Mouse (Mus musculus): ENCODE measurements around the gene Slc4a10.

Gene Slc4a10

DNA sequence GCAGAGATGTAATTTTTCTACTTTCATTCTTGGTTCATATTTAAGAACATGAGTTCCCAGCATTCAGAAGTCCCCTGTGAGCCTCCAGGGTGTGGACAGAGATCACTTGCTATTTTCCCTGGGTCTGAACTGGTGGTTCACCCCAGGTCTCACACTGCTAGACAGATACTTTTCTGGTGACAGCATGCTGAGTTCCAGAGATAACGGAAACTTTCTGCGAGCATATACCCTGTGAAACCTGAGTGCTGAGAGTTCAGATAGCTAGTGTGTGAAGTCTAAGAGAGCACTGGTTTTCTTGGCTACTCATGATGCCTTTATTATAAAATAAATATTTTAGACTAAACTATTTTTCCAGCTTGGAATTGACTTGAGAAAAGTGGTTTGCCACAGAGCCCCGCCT is 232.5 kb downstream of the Slc4a10 start:
- DNase-seq (ENCODE audit: low spot score in 2 of 2) = no peak

DNA sequence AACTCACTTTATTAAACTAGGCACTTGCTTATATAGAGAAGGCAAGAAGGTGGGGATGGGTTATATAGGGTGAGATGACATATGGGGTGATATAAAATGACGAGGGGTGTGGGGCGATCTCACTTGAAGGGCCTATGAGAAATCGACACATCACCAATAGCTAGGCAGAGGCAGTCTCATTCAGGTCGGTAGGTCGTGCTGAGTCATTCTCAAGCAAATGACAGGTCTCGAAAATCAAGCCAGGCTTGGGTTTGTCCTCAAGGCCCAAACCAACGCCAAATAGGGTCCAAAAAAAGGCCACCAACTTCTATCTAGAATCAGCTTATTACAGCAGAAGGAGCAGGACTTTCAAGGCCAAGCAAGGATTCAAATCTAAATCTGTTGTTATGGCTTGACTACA is 233.5 kb downstream of the Slc4a10 start:
- no peak for DNase-seq (ENCODE audit: low spot score in 2 of 2)

DNA sequence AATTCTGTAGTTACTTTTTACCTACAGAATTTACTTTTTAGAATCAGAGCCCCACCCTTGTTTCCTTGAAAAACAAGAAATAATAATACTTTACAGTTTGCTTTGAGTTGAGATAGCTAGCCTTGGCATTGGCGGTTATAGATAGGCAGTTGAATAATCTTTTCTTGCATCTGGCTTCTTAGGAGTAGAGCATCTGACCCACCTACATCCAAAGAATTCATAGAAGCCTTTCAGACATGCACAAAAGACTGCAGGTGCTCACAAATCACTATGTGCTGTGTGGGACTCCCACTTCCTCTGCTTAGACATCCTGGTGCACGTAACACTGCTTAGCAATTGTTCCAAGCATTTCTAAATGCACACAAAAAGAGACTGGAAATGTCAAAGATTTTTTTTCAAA is 238.8 kb downstream of the Slc4a10 start:
- DNase-seq (ENCODE audit: low spot score in 2 of 2) = no peak

DNA sequence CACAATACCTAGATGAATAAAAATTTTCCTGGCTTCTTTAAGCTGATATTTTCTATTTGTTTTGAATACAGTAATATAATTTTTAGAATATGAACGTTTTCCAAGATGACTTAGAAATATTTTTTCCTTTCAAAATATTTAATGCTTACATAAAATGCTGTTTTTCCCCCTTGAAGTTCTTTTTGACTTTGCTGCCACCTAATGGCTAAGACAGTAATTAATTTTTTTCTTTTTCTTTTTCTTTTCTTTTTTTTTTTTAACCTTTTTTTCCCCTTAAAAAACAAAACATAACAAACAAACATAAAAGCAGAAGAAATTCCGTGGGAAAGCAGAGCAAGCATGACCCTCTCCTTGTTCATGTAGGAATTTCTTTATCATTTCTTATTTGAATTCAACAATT is 239.6 kb downstream of the Slc4a10 start:
- DNase-seq (ENCODE audit: low spot score in 2 of 2) = no peak

DNA sequence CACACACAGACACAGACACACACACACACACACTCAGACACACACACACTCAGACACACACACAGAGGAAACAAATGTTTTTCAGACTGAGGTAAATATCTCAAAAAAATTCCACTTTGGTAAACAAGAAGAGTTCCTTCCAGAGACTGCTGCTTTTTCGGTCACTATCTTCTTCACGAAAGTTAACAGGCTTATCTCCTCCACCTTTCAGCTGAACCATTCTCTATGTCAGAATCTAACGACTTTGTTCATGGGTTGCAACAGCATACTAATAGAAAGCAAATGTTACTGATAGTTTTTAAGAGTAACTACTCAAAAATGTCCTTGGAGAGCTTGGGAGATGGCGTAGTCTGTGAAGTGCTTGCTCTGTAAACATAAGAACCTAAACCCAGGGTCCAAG is 241.3 kb downstream of the Slc4a10 start:
- no peak for DNase-seq (ENCODE audit: low spot score in 2 of 2)

DNA sequence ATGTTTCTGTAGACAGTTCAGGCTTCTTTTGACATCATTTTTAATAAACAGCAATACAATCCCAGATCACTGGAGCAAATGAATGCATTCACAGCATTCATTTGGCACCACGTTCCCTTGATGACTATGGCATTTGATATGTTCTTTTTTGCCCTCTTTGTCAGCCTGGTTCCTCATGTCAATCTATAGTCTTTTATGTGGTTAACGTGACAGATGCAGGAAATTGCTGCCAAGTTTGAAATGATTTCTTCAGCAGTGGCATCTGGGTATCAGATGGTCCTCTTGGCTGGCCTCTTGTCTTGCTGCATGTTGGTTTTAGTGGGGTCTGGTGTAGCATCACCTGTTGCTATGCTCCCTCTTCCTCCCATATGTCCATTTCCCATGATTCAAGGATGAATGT is 247.6 kb downstream of the Slc4a10 start:
- DNase-seq (ENCODE audit: low spot score in 2 of 2) = no peak

DNA sequence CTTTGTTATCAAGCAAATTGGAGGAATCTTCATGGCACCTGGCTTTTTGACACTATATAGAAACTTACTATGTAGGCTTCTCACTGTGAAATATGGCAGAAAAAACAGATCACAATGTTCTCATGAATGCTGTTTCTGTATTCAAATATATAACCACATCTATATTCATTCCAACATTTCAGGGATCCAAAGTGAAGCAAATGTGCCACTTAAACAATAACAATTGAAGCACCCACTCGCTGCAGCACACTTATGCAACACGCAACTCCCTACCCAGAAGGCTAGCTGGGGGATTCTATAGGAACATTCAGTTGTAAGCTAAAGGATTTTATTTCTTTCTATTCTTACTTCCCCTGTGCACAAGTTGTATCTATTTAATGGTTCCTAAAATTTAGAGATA is 255.5 kb downstream of the Slc4a10 start:
- no peak for DNase-seq (ENCODE audit: low spot score in 2 of 2)

DNA sequence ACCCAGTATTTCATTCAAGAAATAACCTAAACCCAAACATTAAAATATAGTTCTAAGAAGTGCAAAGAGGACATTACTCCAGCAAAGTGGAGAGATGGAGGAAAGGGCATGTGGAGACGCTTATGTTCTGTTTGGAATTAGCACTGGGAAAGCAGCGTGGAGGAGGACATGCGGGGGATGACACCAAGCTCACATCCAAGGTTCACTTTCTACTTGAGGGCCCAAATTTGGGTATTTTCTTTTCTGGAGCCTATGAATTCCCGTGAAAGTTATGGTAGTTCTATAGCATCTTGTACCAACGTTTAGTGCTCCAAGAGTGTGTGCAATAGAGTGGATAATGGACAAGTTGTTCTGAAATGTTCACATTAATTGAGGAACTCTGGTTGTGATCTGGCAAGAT is 260.7 kb downstream of the Slc4a10 start:
- no peak for DNase-seq (ENCODE audit: low spot score in 2 of 2)

DNA sequence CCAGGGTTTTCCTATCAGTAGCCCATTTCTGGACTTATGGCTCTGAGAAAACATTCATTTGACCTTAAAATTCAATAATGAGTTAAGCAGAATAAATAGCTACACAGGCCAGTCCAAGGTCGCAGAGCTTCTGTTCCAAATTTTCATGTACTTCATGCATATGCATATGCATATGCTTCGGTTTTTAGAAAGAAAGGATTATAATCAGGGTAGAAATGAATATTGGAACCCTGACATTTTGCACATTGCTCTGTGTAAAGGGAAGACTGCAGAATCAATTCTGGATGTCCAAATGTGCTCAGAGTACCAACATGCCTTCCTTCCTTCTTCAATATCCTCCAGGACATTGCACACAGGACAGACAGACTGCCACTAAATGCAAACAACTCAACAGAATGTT is 261.2 kb downstream of the Slc4a10 start:
- DNase-seq (ENCODE audit: low spot score in 2 of 2) = no peak

DNA sequence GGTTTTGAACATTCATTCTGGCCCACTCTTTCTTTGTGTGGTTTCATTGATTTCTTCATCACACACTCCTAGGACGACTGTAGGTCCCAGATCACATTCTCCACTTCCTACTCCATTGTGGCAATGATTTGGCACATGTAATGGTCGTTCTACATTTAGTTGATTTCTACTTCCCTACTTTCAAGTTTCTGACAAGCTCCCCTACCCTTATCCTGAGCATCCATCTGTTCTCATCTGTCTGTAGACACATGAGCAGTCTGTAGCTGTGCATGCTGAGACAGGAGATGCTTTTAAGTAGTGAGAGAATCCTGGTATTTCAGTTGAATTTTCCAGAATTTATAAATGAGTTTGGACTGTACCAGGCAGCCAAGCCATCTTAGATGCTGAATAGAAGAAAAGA is 270.7 kb downstream of the Slc4a10 start:
- no peak for DNase-seq (ENCODE audit: low spot score in 2 of 2)

DNA sequence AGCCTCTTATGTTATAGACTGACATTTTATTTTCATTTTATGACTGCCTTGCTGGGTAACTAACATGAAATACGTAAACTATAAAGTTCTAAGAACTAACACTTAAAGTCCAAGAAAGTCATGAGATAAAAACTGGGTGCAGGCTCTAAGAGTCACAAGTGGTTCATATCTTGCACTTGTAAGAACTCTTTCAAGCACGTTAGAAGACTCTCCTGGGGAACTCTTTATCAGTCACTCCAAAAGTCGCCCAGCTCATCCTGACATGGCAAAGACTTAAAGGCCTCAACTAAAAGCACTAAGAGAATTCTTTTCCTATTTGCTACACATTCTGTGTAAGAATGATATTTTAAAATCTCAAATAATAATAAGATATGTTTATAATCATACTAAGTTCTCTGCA is 273.2 kb downstream of the Slc4a10 start:
- DNase-seq (ENCODE audit: low spot score in 2 of 2) = no peak

DNA sequence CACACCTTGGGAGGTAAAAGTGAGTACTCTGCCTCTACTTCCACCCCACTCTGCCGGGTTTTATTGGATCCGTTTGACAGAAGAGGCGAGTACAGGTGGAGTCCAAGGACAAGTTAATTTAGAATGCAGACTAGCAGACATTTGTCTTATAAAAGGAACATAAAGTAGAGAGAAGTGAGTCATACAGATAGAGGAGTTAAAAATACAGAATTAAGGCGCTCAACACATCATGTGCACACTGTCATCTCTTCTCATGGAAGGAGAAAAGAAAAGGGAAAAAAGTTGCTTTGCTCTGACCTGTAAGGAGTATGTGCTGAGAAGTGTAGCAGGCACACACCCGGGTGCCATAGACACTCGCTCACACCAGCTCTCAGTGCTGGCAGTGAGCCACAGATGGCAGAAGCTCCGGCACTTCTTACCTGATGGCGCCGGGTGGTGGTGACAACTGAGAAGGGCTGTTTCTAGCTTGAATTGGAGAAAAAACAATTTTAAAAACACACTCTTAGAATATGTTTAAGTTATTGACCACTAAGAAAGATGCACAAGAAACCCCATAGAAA is 276.9 kb downstream of the Slc4a10 start:
- no peak for DNase-seq (ENCODE audit: low spot score in 2 of 2)

DNA sequence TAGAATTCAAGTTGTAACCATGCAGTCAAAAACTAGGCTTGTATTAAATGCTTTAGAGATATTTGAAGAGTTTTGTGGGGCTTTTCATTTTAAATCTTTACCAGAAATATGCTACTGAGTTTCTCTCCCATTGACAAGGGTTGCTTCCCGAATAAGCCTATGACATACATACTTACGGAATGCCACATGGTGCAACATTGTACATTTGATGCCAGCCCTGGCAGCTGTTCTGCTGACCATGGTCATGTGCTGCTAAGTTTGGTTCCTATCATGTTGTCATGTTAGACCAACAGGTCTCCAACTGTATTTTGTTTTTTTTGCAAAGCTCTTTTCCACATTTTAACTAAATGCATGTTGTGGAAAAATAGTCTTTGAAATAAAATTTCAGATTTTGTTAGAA is 279.1 kb downstream of the Slc4a10 start:
- DNase-seq (ENCODE audit: low spot score in 2 of 2) = no peak

DNA sequence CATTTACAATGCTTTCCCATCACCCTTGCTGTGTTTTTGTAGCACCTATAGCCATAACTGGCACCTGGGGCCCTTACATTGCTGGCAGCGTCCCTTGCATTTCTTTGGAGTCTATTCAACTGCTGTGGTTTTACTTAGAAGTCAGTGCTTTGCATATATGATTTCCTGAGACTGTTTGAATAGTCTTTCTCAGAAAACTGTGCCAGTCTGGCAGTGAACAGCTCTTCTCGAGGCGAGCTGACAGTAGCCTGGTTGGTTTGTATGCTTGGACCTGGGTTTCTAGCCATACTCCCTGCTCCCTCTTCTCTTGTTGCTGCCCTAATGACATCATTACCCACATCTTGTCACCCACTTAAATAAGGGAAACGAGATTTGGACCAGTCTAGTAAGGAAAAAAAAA is 285.7 kb downstream of the Slc4a10 start:
- DNase-seq (ENCODE audit: low spot score in 2 of 2) = no peak

DNA sequence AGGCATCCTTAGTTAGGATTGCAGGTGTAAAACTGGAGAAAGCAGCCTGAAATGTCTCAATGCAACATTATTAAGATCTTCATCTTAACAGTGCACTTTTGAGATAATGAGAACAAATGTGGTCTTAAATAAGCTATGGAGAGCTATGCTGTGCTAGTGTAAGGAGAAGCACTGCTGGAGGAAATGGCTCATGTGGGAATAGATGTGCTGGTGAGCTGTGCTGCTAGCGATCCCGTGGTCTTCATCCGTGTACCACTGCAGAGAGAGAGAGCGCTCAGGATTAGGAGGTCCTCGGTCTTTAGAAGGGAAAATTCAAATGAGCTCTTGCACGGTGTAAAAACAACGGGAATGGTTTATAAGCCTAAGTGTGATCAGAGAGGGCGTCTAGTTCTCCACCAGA is 286.2 kb downstream of the Slc4a10 start:
- no peak for DNase-seq (ENCODE audit: low spot score in 2 of 2)

DNA sequence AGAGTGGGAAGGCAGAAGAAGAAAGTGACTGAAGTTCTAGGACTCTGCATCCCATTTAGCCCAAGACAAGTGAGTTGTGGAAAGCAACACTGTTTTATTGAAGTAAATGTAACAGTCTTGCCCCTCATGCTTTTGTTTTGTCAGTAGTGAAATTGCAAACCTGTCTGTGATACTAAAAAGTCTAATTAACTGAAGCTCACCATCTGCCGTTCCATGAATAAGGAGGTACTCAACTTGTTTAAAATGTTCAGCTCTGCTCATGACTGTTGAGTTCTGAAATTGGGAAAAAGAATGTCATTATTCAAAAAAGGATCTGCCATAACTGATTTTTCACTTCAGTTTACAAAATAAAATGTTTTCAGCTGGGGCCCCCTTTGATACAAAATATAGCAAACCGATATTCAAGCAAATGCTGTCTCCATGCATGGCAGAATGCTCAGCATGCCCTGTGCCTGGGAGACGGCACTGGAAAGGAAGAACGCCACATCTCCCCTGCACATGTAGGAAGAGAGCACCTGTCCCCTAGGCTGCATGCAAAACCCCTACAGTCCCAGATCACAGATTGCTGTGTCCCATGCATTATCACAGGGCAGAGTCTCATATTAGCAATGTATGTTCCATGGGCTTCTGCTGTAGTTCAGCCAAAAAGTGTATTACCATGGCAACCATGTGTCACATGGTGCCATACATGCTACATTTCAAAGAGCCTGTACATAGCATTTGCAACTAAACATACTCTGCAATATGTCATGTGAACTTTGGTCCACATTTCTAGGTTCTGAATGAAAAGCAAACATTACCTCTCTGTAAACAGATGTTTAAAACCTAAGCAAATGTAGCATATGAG is 288.4 kb downstream of the Slc4a10 start:
- no peak for DNase-seq (ENCODE audit: low spot score in 2 of 2)

DNA sequence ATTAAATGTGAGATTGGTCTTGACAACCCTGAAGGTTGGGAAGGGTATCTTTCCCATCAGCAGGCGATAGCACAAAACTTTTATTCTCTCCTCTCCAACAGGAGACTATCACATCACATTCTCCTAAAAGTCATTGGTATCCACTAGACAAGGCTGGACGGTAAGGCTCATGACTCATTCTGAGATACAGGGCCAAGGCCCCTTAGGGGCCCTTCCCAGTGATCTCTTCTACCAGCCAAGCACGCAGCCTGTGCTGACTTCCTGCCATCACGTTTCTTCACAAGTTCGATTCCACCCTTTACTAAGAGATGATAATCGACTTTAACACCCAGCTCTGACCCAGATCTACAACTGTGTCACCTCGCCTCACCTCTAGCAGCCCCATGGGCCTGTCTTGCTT is 290.8 kb downstream of the Slc4a10 start:
- no peak for DNase-seq (ENCODE audit: low spot score in 2 of 2)

DNA sequence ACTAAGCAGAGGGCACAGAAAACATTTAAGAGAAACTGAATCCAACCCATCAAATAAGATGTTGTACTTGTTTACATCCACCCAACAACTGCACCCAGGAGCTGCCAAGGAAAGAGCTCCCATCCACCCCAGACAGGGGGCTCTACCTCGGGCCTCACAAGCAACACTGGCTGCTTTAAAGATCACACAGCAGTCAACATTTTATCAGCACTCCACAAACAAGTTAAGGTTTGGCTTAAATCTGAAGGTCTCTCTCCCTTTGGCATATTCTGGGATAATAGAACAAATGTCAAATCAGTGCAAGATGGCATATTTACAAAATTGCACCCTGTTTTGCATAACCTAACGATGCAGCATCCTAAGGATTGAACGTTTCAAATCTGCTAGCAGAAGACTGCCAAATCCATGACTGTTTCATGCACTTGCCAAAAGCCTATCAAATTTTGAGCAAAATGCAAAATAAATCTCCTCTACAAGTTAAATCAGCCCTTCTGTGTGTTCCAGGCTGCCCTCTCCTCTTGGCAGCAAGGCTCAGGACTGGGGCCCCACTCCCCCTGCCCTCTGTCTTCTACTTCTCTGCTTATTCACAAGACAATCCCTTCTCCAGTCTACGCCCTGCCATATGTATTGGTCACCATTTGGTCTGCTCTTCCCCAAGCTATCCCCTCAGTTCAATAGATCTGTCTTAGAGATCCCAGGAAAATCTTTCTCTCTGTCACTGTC is 293.1 kb downstream of the Slc4a10 start:
- no peak for DNase-seq (ENCODE audit: low spot score in 2 of 2)

DNA sequence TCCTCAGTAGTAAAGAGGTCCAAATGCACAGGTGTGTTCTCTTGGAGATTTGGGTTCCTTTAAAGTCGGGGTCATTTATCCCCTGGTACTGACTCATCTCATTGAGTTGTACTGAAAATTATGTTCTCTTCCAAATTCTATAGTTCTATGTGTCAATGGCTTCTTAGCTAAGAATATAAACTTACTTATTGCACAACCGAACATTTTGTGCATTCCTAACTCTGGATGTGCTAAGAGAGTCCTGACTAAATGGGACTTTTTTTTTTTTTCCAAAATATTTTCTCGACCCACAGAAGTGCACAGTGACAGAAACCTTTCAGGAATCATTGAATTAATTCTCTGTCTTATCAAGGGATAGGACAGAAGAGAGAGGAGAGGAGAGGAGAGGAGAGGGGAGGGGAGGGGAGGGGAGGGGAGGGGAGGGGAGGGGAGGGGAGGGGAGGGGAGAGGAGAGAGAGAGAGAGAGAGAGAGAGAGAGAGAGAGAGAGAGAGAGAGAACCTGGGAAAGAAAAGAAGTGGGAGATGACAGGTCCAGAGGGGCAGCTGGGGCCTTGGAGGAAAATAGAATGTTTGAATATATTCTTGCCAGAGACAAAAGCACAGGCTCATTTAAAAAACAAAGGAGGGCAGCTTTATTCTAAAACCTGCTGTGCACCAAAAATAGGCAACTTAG is 294.9 kb downstream of the Slc4a10 start:
- no peak for DNase-seq (ENCODE audit: low spot score in 2 of 2)

DNA sequence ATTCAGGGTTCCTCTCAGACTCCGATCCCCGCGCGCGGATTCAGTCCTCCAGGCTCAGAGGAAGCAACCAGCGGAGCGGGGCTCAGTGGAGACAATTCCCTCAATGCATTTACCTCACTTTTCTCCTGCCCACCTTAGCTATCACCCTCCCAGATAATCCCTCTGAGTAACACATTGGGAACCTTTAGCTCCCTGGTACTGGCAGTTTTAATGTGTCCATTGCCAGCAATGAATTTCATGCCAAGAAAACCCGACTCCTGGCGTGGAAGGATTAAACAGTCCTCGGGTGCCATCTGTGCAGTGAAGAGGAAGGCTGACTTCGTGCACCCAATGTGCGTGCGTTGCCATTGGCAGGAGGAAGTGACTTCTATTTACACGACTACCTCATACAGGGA is 295.5 kb downstream of the Slc4a10 start:
- DNase-seq (ENCODE audit: low spot score in 2 of 2) = no peak

DNA sequence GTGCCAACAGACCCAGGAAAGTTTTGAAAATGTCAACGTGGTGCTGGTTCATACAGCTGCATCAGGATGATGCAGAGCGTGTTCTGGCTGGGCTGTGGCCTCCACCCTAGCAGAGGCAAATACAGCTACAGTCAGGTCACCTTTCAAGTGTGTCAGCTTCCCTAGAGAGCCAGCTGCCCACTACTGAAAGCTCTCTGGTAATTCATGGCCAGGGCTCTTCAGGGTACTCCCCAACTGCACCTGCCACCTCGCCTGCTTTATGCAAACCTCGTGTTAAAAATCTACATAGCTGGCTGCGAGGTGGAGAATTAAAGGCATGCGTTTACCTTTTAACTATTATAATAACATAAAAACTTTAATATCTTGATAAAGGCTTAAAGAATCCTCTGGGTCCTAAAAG is 298.1 kb downstream of the Slc4a10 start:
- no peak for DNase-seq (ENCODE audit: low spot score in 2 of 2)

DNA sequence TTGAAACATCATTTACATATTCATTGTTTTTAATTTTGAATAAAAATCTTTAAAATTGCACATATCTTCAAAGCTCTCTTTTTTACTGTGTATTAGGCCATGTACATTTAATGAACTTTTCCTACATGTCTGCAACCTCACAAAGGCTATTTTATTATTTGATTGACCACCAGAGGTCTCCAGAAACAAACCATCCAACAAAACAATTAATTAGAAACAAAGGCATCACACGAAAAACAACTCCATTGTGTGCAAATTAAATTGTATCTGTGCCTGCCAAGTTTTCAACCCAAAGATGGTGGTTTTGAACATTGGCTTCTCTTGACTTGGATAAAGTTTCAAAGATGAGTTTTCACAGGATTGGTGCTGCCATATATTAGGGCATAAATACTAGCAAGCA is 300.5 kb downstream of the Slc4a10 start:
- DNase-seq (ENCODE audit: low spot score in 2 of 2) = no peak

DNA sequence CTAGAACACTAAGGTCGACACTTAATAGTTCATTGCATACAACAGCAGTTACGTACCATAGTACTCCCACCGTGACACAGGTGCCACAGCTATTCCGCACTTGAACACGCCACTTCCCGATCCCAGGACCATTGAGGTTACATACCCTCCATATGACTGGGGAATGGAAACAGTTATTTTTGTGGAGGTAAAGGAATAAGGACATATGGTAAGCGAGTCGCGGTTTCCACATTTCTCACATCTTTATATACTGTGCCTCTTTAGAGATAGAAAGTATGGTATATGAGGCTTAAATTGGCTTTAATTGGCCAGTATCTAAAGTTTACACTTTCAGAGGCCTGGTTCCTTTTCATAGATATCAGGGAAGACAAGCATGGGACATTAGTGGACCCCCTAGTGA is 301.5 kb downstream of the Slc4a10 start:
- DNase-seq (ENCODE audit: low spot score in 2 of 2) = no peak
